Mouse (Mus musculus) kidney, postnatal 0 days (tissue): Measurements from ENCODE around the gene Med29. TPM values are rescaled to one million over a fixed set of nuclear protein-coding genes. Genes with fewer than 3 reads are reported as not detected.
A peak's percentile ranks its signal among the peaks of the same experiment; 100 is the strongest.

Source experiments
- ATAC-seq: fragments of 200-750 bp; cut with Nextera tagmentation; replicated peaks from 2 replicates; pipeline ENCODE4 v1.8.0; 2017; ENCODE audit warnings: low read depth, moderate number of reproducible peaks, moderate TSS enrichment, moderate library complexity; ENCODE audit not compliant: low FRiP score
- DNase-seq: peaks from one replicate; pipeline ENCODE4 v3.0.0-alpha.2; 2016; ENCODE audit warnings: low spot score
- H3K27ac ChIP-seq: fragments of 300-500 bp; sonication (generic); 2 replicates; pipeline ENCODE4 v1.5.1; 2014; ENCODE audit warnings: mild to moderate bottlenecking
- H3K27me3 ChIP-seq: fragments of 300-500 bp; sonication (generic); 2 replicates; pipeline ENCODE4 v1.6.1; 2014; ENCODE audit warnings: low read length, mixed read lengths; ENCODE audit not compliant: insufficient read depth
- H3K36me3 ChIP-seq: fragments of 300-500 bp; sonication (generic); 2 replicates; pipeline ENCODE4 v1.6.1; 2014; ENCODE audit warnings: low read length, mixed read lengths; ENCODE audit not compliant: insufficient read depth
- H3K4me1 ChIP-seq: fragments of 300-500 bp; sonication (generic); replicated peaks from 2 replicates; pipeline ENCODE4 v1.6.1; 2014; ENCODE audit warnings: antibody characterized with exemption, low read length, mixed read lengths; ENCODE audit not compliant: insufficient read depth
- H3K4me2 ChIP-seq: fragments of 300-500 bp; sonication (generic); 2 replicates; pipeline ENCODE4 v1.6.1; 2014; ENCODE audit warnings: mild to moderate bottlenecking, low read length, moderate library complexity, mixed read lengths
- H3K4me3 ChIP-seq: fragments of 300-500 bp; sonication (generic); replicated peaks from 2 replicates; pipeline ENCODE4 v1.5.1; 2014; ENCODE audit warnings: low read depth, low read length
- H3K9ac ChIP-seq: fragments of 300-500 bp; sonication (generic); 2 replicates; pipeline ENCODE4 v1.6.1; 2014; ENCODE audit warnings: low read depth, low read length
- H3K9me3 ChIP-seq: fragments of 300-500 bp; sonication (generic); replicated peaks from 2 replicates; pipeline ENCODE4 v1.6.1; 2016; ENCODE audit warnings: low read length, inconsistent platforms, mixed read lengths
- CTCF ChIP-seq: IDR thresholded peaks from 2 replicates; pipeline ENCODE4 v1.5.1; 2016; ENCODE audit warnings: antibody characterized with exemption, low read depth, mild to moderate bottlenecking, moderate library complexity
- WGBS: fragments of 180-500 bp; shearing (Covaris S2); extraction: QIAGEN DNeasy Blood & Tissue Kit; methylation state at CpG from one replicate; pipeline ENCODE4 v1.1.7; 2014; 5-methylcytosine and 5-hydroxymethylcytosine counted together
- polyA plus RNA-seq: library from polyadenylated mRNA; unstranded; fragments of >200 nt; fragmentation: Nextera tagmentation; extraction: Ambion mirVana; gene quantifications from 2 replicates; pipeline ENCODE4 v1.2.1, GENCODE M21; 2015

Med29 gene
- polyA plus RNA-seq, 1 experiment from 2014 or later, result 47.8 TPM

- no peak overlapping the region for H3K4me3 ChIP-seq
- 0 out of 2 replicates have a peak overlapping the region, but pooled peaks have one; percentile 2 for H3K9ac ChIP-seq
- peak overlapping the region; percentile 85 for H3K27ac ChIP-seq
- DNase-seq, result no peak
- WGBS, result 59% methylated on average over 7 of the region's 7 CpGs
- H3K27me3 ChIP-seq, result no peaks in the 10 kb centered on the region
- no peak overlapping the region for H3K4me2 ChIP-seq
- no peaks in the 10 kb centered on the region for H3K9me3 ChIP-seq
- 0 out of 2 replicates have a peak, but pooled peaks cover 8% of the 10 kb centered on the region for H3K4me1 ChIP-seq
- ATAC-seq, result no peak
- TF ChIP-seq CTCF, result no peak
- peaks cover 50% of the 10 kb centered on the region for H3K36me3 ChIP-seq
These were observed 34.1 kb downstream of the Med29 start for GRCm38 (mm10) chr7:28358431-28358830.

- Histone ChIP-seq H3K36me3 (peaks cover 54% of the 10 kb centered on the region), H3K27ac (peak overlapping the region; percentile 85), H3K4me3 (no peak overlapping the region), H3K9me3 (no peaks in the 10 kb centered on the region), H3K27me3 (no peaks in the 10 kb centered on the region), H3K9ac (0 out of 2 replicates have a peak overlapping the region, but pooled peaks have one; percentile 2), H3K4me1 (0 out of 2 replicates have a peak, but pooled peaks cover 8% of the 10 kb centered on the region), H3K4me2 (no peak overlapping the region; the same call in 1 of the 2 replicates)
- 10% methylated on average over 5 of the region's 5 CpGs for WGBS
- TF ChIP-seq CTCF, result no peak
- peak; percentile 57 for DNase-seq
- 0 out of 2 replicates have a peak, but pooled peaks have one; percentile 12 for ATAC-seq
These were observed 34.5 kb downstream of the Med29 start for GRCm38 (mm10) chr7:28357984-28358383.

GRCm38 (mm10) chr7:28356981-28357380 lies 35.5 kb downstream of the Med29 start:
- H3K9ac ChIP-seq, result peak overlapping the region; percentile 10; the same call in 1 of the 2 replicates
- 10% methylated on average over 5 of the region's 5 CpGs for WGBS

GRCm38 (mm10) chr7:28355221-28355620 lies 37.3 kb downstream of the Med29 start:
- Histone ChIP-seq H3K4me3 (no peak overlapping the region), H3K9me3 (no peaks in the 10 kb centered on the region), H3K4me2 (no peak overlapping the region), H3K9ac (no peak overlapping the region), H3K4me1 (peaks cover 11% of the 10 kb centered on the region; the same call in 1 of the 2 replicates), H3K27ac (no peak overlapping the region), H3K36me3 (peaks cover 33% of the 10 kb centered on the region), H3K27me3 (no peaks in the 10 kb centered on the region)
- ATAC-seq (no peak), DNase-seq (no peak)
- TF ChIP-seq CTCF, result no peak
- 76% methylated on average over 3 of the region's 3 CpGs for WGBS

More at GRCm38 (mm10) chr7:28356981-28357380, 35.5 kb downstream of the Med29 start:
- Histone ChIP-seq H3K36me3 (peaks cover 48% of the 10 kb centered on the region), H3K9me3 (no peaks in the 10 kb centered on the region), H3K27ac (peak overlapping the region; percentile 85), H3K4me3 (no peak overlapping the region), H3K27me3 (no peaks in the 10 kb centered on the region), H3K4me1 (0 out of 2 replicates have a peak, but pooled peaks cover 8% of the 10 kb centered on the region), H3K4me2 (no peak overlapping the region; the same call in 1 of the 2 replicates)
- ATAC-seq, result peak; percentile 58; the same call in 1 of the 2 replicates
- no peak for TF ChIP-seq CTCF
- DNase-seq, result peak; percentile 90

- TF ChIP-seq CTCF, result no peak
- Histone ChIP-seq H3K36me3 (peaks cover 26% of the 10 kb centered on the region), H3K9me3 (no peaks in the 10 kb centered on the region), H3K9ac (no peak overlapping the region), H3K27me3 (no peaks in the 10 kb centered on the region), H3K27ac (no peak overlapping the region), H3K4me2 (no peak overlapping the region), H3K4me1 (peaks cover 15% of the 10 kb centered on the region; the same call in 1 of the 2 replicates), H3K4me3 (no peak overlapping the region)
- ATAC-seq (no peak), DNase-seq (no peak)
- WGBS, result 92% methylated on average over 3 of the region's 3 CpGs
These were observed 37.9 kb downstream of the Med29 start for GRCm38 (mm10) chr7:28354596-28354995.

GRCm38 (mm10) chr7:28354113-28354581 lies 38.4 kb downstream of the Med29 start:
- no peak for TF ChIP-seq CTCF
- no peak for DNase-seq
- WGBS, result 71% methylated on average over 3 of the region's 3 CpGs
- Histone ChIP-seq H3K9ac (no peak overlapping the region), H3K27me3 (no peaks in the 10 kb centered on the region), H3K36me3 (peaks cover 22% of the 10 kb centered on the region), H3K9me3 (no peaks in the 10 kb centered on the region), H3K4me1 (peaks cover 15% of the 10 kb centered on the region; the same call in 1 of the 2 replicates), H3K4me3 (no peak overlapping the region), H3K27ac (no peak overlapping the region), H3K4me2 (no peak overlapping the region)
- ATAC-seq, result no peak

GRCm38 (mm10) chr7:28353267-28353666 lies 39.2 kb downstream of the Med29 start:
- TF ChIP-seq CTCF, result peak; percentile 48; the same call in 1 of the 2 replicates
- 90% methylated on average over 2 of the region's 2 CpGs for WGBS

More at GRCm38 (mm10) chr7:28353267-28353666, 39.2 kb downstream of the Med29 start:
- Histone ChIP-seq H3K27ac (no peak overlapping the region), H3K4me3 (no peak overlapping the region), H3K36me3 (peaks cover 20% of the 10 kb centered on the region), H3K27me3 (no peaks in the 10 kb centered on the region), H3K4me2 (no peak overlapping the region), H3K4me1 (peaks cover 15% of the 10 kb centered on the region; the same call in 1 of the 2 replicates), H3K9ac (no peak overlapping the region), H3K9me3 (no peaks in the 10 kb centered on the region)
- DNase-seq, result peak; percentile 45
- ATAC-seq, result no peak
